Mouse (Mus musculus) G1E (cell line): ENCODE results near the gene Tbx6. TPM values are rescaled to one million over a fixed set of nuclear protein-coding genes. Genes with fewer than 3 reads are reported as not detected.

Experiments
- ATAC-seq: 2 replicates; pipeline ENCODE4 v1.8.0; 2016; ENCODE audit warnings: mild to moderate bottlenecking; ENCODE audit not compliant: insufficient number of reproducible peaks, poor library complexity, low FRiP score, severe bottlenecking; ENCODE audit errors: extremely low read depth
- DNase-seq: peaks from one replicate; pipeline ENCODE4 v3.0.0; 2012; ENCODE audit warnings: low spot score
- H3K27me3 ChIP-seq: 2 replicates; pipeline ENCODE4 v1.6.1; 2012; ENCODE audit warnings: mild to moderate bottlenecking, low read length, inconsistent platforms; ENCODE audit not compliant: insufficient read depth
- H3K36me3 ChIP-seq: replicated peaks from 2 replicates; pipeline ENCODE3; 2012; ENCODE audit warnings: mild to moderate bottlenecking, inconsistent platforms
- H3K4me1 ChIP-seq: 2 replicates; pipeline ENCODE4 v1.6.1; 2012; ENCODE audit warnings: low read depth, low read length, inconsistent platforms, mixed read lengths; ENCODE audit not compliant: insufficient read depth
- H3K4me3 ChIP-seq: 2 replicates; pipeline ENCODE4 v1.5.1; 2012; ENCODE audit warnings: low read depth, mild to moderate bottlenecking, inconsistent platforms, low read length, moderate library complexity, mixed read lengths
- H3K9me3 ChIP-seq: replicated peaks from 2 replicates; pipeline ENCODE4 v1.6.1; 2012; ENCODE audit warnings: inconsistent platforms
- CTCF ChIP-seq: IDR thresholded peaks from 2 replicates; pipeline ENCODE4 v1.5.1; 2012; ENCODE audit warnings: low read depth, low read length, inconsistent platforms, mixed read lengths
- GATA1 ChIP-seq: IDR thresholded peaks from 2 replicates; pipeline ENCODE4 v1.6.1; 2012; ENCODE audit warnings: borderline replicate concordance, low read length, inconsistent platforms, mixed read lengths
- GATA2 ChIP-seq: IDR thresholded peaks from 2 replicates; pipeline ENCODE4 v1.6.1; 2012; ENCODE audit warnings: low read depth, low read length, inconsistent platforms, borderline replicate concordance
- POLR2AphosphoS5 ChIP-seq: IDR thresholded peaks from 2 replicates; pipeline ENCODE4 v1.6.1; 2012; ENCODE audit warnings: low read depth, low read length, inconsistent platforms; ENCODE audit not compliant: insufficient replicate concordance
- TAL1 ChIP-seq: conservative IDR thresholded peaks from 2 replicates; pipeline ENCODE4 v1.6.1; 2012; ENCODE audit warnings: low read depth, low read length, inconsistent platforms, mixed read lengths
- polyA plus RNA-seq: library from polyadenylated mRNA; stranded (reverse); fragments of >175 nt; gene quantifications from 2 replicates; pipeline ENCODE4 v1.2.3, GENCODE M21; 2012
- total RNA-seq, 2 experiments: library from RNA; stranded (forward) in 1 of 2; stranded (reverse) in 1 of 2; fragments of 200-1000 nt in 1 of 2; fragments of >200 nt in 1 of 2; fragmentation: Nextera tagmentation in 1 of 2; gene quantifications; 2 replicates each; pipeline ENCODE4 v1.2.3; 2014 to 2017

Gene Tbx6
- total and polyA plus RNA-seq, 3 experiments: 0.11 to 8.4 (median 1.1) TPM

DNA sequence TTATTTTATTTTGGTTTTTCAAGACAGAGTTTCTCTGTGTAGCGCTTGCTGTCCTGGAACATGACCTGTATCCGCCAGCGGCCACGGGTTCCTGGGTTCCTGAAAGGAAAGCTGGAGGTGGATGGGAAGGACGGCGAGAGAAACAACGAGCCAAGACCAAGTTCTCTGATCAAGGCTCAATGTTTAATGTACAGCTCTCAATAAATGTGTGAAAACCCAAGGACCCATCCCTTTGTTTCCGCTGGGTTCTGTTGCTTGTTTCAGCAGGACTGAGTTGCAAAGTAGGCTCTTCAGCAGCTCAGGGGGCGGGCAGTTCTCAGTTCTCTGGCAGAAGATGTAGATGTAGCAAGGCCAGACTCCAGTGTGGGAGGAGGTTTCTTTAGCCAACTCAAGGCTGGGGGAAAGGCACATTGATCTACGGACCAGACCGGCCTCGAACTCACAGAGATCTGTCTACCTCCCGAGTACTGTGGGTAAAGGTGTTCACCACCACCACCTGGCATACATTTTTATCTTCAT, 39.3 kb upstream of the Tbx6 start:
- TF ChIP-seq CTCF (no peak), TAL1 (no peak), POLR2AphosphoS5 (no peak), GATA1 (no peak), GATA2 (no peak)
- H3K9me3 ChIP-seq: no peaks in the 10 kb centered on the region
- ATAC-seq (no peak), DNase-seq (no peak)
- peaks cover 38% of the 10 kb centered on the region for H3K27me3 ChIP-seq
- H3K36me3 ChIP-seq: no peaks in the 10 kb centered on the region
- H3K4me3 ChIP-seq: no peak overlapping the region
- no peaks in the 10 kb centered on the region for H3K4me1 ChIP-seq

DNA sequence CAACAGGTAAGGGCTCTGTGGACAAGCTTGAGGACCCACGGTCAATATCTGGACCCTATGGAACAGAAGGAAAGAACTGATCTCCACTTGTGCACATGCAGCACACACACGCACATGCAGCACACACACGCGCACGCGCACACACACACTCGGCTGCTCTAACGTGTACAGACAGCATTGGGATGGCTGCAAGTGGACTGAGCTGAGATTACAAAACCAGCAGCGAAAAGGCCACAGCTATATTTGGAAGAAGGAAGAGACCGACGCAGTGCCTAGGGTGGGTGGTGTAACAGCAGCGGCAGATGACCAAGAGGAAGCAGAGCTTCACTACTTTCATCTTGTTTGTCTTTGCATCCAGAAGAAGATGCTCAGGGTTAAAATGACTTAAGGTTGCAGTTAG, 35.2 kb upstream of the Tbx6 start:
- Histone ChIP-seq H3K4me3 (no peak overlapping the region), H3K9me3 (no peaks in the 10 kb centered on the region; the same call in 1 of the 2 replicates), H3K36me3 (no peaks in the 10 kb centered on the region), H3K4me1 (no peaks in the 10 kb centered on the region), H3K27me3 (peaks cover 32% of the 10 kb centered on the region)
- no peak for ATAC-seq
- no peak for TF ChIP-seq TAL1
- no peak for TF ChIP-seq CTCF
- TF ChIP-seq GATA1: no peak
- TF ChIP-seq GATA2: no peak
- TF ChIP-seq POLR2AphosphoS5: no peak
- DNase-seq: no peak

DNA sequence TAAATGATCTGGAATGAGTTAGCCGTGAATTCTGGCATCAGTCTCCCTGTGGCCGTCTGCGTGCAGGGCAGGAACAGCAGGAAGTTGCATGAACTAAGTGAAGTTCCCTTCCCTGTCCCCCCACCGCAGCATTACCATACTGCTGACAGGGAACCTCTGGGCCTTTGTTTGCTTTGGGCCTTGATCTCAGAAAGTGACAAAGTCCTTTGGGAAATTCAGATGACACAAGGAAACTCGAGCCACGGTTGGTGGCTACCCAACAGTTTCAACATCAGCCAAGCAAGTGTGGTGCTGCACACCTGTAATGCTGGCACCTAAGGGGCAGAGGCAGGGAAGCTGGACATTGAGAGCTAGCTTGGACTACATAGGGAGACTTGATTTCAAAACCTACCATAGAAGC, 34.5 kb upstream of the Tbx6 start:
- ATAC-seq (no peak), DNase-seq (no peak)
- Histone ChIP-seq H3K9me3 (no peaks in the 10 kb centered on the region; the same call in 1 of the 2 replicates), H3K27me3 (peaks cover 31% of the 10 kb centered on the region), H3K4me1 (no peaks in the 10 kb centered on the region), H3K4me3 (no peak overlapping the region), H3K36me3 (no peaks in the 10 kb centered on the region)
- no peak for TF ChIP-seq CTCF
- TF ChIP-seq GATA1: no peak
- TF ChIP-seq TAL1: no peak
- no peak for TF ChIP-seq POLR2AphosphoS5
- TF ChIP-seq GATA2: no peak

DNA sequence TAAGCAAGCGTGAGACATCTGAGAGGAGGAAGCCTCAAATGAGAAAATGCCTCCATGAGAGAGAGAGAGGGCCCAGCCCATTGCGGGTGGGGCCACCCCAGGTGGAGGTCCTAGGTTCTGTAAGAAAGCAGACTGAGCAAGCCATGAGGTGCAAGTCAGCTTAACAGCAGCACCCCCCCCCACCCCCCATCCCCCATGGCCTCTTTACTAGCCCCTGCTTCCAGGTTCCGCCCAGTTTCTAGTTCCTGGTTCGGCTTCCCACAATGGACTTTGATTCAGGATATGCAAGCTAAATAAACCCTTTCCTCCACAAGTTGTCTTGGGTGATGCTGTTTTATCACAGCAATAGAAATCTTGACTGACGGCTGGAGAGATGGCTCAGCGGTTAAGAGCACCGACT, 32.5 kb upstream of the Tbx6 start:
- H3K36me3 ChIP-seq: no peaks in the 10 kb centered on the region
- H3K4me3 ChIP-seq: no peak overlapping the region
- H3K27me3 ChIP-seq: peaks cover 39% of the 10 kb centered on the region
- no peak for ATAC-seq
- DNase-seq: no peak
- H3K9me3 ChIP-seq: no peaks in the 10 kb centered on the region; the same call in 1 of the 2 replicates
- TF ChIP-seq POLR2AphosphoS5 (no peak), CTCF (no peak), TAL1 (no peak), GATA1 (no peak), GATA2 (no peak)
- no peaks in the 10 kb centered on the region for H3K4me1 ChIP-seq

DNA sequence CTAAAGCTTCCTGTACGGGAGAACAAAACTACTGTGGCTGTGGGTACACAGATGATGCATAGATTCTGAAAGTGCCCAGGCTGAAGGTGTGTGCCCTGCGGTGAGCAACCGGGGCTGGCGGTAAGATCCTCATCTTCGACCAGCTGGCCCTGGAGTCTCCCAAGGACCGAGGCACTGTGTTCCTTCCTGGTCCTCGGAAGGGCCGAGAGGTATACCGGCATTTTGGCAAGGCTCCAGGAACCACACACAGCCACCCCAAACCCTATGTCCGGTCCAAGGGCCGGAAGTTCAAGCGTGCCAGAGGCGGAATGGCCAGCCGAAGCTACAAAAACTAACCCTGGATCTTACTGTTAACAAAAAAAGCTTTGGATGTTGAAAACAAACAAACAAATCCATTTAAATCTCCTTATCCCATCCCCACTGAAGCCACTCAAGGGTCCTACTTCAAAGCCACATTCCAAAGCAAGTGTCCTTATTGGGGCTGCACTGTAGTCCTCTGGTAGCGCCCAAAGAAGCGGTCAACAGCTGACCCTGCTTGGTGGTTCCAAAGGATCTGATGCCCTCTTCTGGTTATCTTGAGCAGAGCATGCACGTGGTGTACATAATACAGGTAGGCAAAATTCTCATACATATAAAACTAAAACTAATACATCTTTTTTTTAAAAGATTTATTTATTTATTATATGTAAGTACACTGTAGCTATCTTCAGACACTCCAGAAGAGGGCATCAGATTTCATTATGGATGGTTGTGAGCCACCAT, 31.5 kb upstream of the Tbx6 start:
- H3K27me3 ChIP-seq: peaks cover 38% of the 10 kb centered on the region
- no peaks in the 10 kb centered on the region; the same call in 1 of the 2 replicates for H3K9me3 ChIP-seq
- no peak for TF ChIP-seq TAL1
- TF ChIP-seq CTCF: peak; percentile 8; the same call in 1 of the 2 replicates
- TF ChIP-seq GATA2: no peak
- DNase-seq (no peak), ATAC-seq (no peak)
- H3K4me1 ChIP-seq: peaks cover 5% of the 10 kb centered on the region
- H3K4me3 ChIP-seq: no peak overlapping the region
- H3K36me3 ChIP-seq: no peaks in the 10 kb centered on the region

DNA sequence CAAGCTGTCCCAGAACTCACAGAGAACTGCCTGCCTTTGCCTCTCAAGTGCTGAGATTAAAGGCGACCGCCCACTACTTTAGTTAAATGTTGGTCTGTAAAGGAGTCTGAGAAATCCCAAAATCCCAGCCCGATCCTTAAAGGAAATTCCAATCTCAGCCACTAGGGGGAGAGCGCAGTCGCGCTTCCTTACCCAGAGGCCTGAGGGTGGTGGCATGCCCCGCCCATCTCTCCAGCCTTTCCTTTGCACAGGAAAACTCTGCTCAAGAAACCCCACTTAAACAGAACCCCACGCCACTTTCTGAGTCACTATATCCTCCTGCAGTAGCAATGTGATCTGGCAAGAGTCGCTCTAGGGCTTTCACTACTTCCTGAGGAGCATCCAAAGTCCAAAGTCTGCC, 26.4 kb upstream of the Tbx6 start:
- TF ChIP-seq POLR2AphosphoS5 (no peak), GATA2 (no peak), CTCF (peak; percentile 73)
- peak; percentile 38 for DNase-seq
- H3K4me3 ChIP-seq: no peak overlapping the region
- peaks cover 23% of the 10 kb centered on the region for H3K4me1 ChIP-seq
- no peaks in the 10 kb centered on the region for H3K36me3 ChIP-seq
- ATAC-seq: peak; percentile 67
- H3K27me3 ChIP-seq: peaks cover 18% of the 10 kb centered on the region; the same call in 1 of the 2 replicates
- H3K9me3 ChIP-seq: no peaks in the 10 kb centered on the region; the same call in 1 of the 2 replicates

DNA sequence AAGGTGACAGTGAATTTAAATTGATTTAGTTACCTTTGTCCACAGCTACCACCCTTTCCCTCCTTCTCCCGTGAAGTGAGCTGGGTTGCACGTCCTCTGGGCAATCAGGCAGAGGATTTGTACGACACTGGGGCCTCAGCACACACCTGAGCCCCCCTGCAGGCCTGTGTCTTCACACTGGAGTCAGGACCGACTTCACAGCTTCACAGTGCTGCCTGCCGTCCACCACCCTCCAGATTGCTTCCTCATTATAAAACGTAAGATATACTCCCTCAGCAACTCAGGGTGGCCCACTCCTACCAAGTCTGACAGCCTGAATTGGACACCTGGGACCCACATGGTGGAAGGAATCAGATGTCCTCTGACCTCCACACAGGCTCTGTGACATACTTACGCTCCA, 22.7 kb upstream of the Tbx6 start:
- ATAC-seq (no peak), DNase-seq (no peak)
- no peak for TF ChIP-seq CTCF
- TF ChIP-seq GATA1: no peak
- no peak for TF ChIP-seq POLR2AphosphoS5
- no peak for TF ChIP-seq GATA2
- TF ChIP-seq TAL1: no peak
- peaks cover 28% of the 10 kb centered on the region for H3K36me3 ChIP-seq
- peaks cover 50% of the 10 kb centered on the region for H3K4me1 ChIP-seq
- no peaks in the 10 kb centered on the region for H3K9me3 ChIP-seq
- 0 out of 2 replicates have a peak, but pooled peaks cover 5% of the 10 kb centered on the region for H3K27me3 ChIP-seq
- H3K4me3 ChIP-seq: no peak overlapping the region
